Mouse (Mus musculus) liver (tissue): ENCODE results near the gene Endog.

Source experiments
- DNase-seq: peaks from one replicate; pipeline ENCODE4 v3.0.0-alpha.2; 2020; ENCODE audit warnings: mixed read lengths

Gene Endog

GRCm38 (mm10) chr2:30212169-30212545 is 40.9 kb downstream of the Endog start:
- no peak for DNase-seq

GRCm38 (mm10) chr2:30212951-30213350 is 41.7 kb downstream of the Endog start:
- no peak for DNase-seq

- DNase-seq: no peak
Observed at GRCm38 (mm10) chr2:30214745-30215144, 43.5 kb downstream of the Endog start.

GRCm38 (mm10) chr2:30215493-30215892 is 44.2 kb downstream of the Endog start:
- no peak for DNase-seq

GRCm38 (mm10) chr2:30216293-30216692 is 45.0 kb downstream of the Endog start:
- DNase-seq: no peak
